Mouse (Mus musculus) erythroblast, embryonic 14.5 days (primary cell): ENCODE data around the gene L1td1.

Source experiments
- GATA1 ChIP-seq: IDR thresholded peaks from 2 replicates; pipeline ENCODE4 v1.6.1; 2012; ENCODE audit warnings: low read length, inconsistent platforms, mixed read lengths
- TAL1 ChIP-seq: IDR thresholded peaks from 3 replicates; pipeline ENCODE4 v1.6.1; 2012; ENCODE audit warnings: low read length, inconsistent platforms, mixed read lengths

- TF ChIP-seq GATA1, result no peak
- TF ChIP-seq TAL1, result no peak
Measured at GRCm38 (mm10) chr4:98726590-98727237, at the start of gene L1td1.
